Mouse (Mus musculus) E14TG2a.4 (cell line): ENCODE results near the gene Fam171b.

ENCODE experiments used
- CTCF ChIP-seq: conservative IDR thresholded peaks from 2 replicates; pipeline ENCODE4 v1.5.1; 2014; ENCODE audit warnings: low read length
- NANOG ChIP-seq: IDR thresholded peaks from 2 replicates; pipeline ENCODE4 v1.6.1; 2014; ENCODE audit warnings: borderline replicate concordance, low read length, mixed read lengths
- POU5F1 ChIP-seq: IDR thresholded peaks from 2 replicates; pipeline ENCODE4 v1.6.1; 2014; ENCODE audit warnings: low read length, borderline replicate concordance

DNA sequence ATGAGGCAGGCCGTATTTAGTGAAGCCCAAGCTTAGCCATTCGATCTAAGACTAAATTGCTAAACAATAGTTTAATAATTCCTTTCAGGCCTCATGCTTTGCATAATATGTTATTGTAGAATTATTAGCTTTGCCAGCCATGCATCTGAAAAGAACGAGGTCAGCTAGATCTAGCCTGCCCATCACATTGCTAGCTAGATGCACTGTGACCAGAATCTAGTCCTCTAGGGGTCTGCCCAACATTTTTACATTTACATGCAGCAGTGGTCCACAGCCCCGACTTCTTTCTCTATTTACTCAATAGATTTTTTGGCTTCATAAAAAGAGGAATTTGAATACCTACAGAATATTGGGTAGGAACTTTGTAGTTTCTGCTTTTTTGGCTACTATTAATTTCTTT lies 20.3 kb upstream of the Fam171b start:
- no peak for TF ChIP-seq CTCF
- no peak for TF ChIP-seq POU5F1
- TF ChIP-seq NANOG: no peak
